Mouse (Mus musculus): ENCODE measurements at regions not wholly inside any gene's neighbourhood (a gene's known extent, or its start where the extent isn't known, plus 50 kb on each side); places are given as distances from the start of the nearest gene placed in this dataset.

GRCm38 (mm10) chr2:159056960-159057359 lies 262.4 kb downstream of the Dhx35 start:
- H3K9me3 ChIP-seq (replicated peaks; ENCODE audit: low read length) = no peaks in the 10 kb centered on the region
- dilution Hi-C loops (cut with MboI; ENCODE audit: extremely low pct_ligation_motif_present, extremely low pct_unique_long_range_greater_than_20kb, low sequenced_read_pairs) (no loop called here), in situ Hi-C loops (cut with MboI; ENCODE audit: low pct_ligation_motif_present, low pct_unique_long_range_greater_than_20kb, low sequenced_read_pairs) (loop anchor here (25.0 kb wide), 1 partner anchor 1530 kb away; no protein-coding TSS in a partner anchor)
- no peak overlapping the region for H3K27ac ChIP-seq (ENCODE audit: insufficient read depth, low read depth)
- no peak overlapping the region for H3K4me2 ChIP-seq (ENCODE audit: insufficient read depth, low read depth, poor library complexity, severe bottlenecking)
- H3K9ac ChIP-seq (ENCODE audit: insufficient read depth, low read depth) = no peak overlapping the region
- H3K4me1 ChIP-seq (ENCODE audit: control insufficient read depth in 1 of 2, insufficient read depth in 2 of 2) = peaks cover 3 to 22% of the 10 kb centered on the region in 2 experiments; a peak in 3 of 4 replicates
- H3K27me3 ChIP-seq (replicated peaks) = no peaks in the 10 kb centered on the region
- H3K36me3 ChIP-seq (replicated peaks in 1 of 2; ENCODE audit: control insufficient read depth in 1 of 2, insufficient read depth in 1 of 2, low read length in 1 of 2) = no peaks in the 10 kb centered on the region
- no peak overlapping the region for H3K4me3 ChIP-seq (replicated peaks in 1 of 3; ENCODE audit: low read depth in 2 of 3, low read length in 2 of 3, poor library complexity in 1 of 3)
- no peaks in the 10 kb centered on the region for H3K79me2 ChIP-seq (replicated peaks; ENCODE audit: control insufficient read depth, extremely low read depth, insufficient read depth, poor library complexity, severe bottlenecking)
- TF ChIP-seq USF2 (conservative IDR thresholded peaks at IDR 0.05; ENCODE audit: low read depth, low read length) (no peak), HCFC1 (IDR thresholded peaks at IDR 0.05; ENCODE audit: low read depth, low read length) (no peak)
- no peak for DNase-seq (ENCODE audit: extremely low read depth)

DNA sequence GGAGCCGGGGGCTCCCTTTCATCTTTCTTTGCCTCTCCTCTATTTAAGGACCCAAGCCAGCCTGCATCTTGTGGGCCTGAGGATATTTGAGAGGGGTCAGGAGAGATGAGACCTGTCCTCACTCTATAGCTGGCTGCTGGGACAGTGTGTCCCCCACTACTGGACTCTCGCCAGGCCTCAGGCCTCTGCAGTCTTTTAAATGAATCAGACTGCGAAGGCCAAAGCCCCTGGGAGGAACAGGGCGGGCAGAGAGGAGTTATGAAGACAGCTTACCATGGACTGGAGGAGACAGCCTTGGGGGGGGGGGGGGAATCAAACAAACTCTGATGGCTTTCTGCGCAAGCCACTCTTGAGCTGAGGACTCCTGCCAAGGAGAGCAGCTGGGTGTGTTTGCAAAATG lies 262.9 kb downstream of the Dhx35 start:
- TF ChIP-seq MAFK (IDR thresholded peaks at IDR 0.05; ENCODE audit: insufficient replicate concordance, low read length) (no peak), ZMIZ1 (IDR thresholded peaks at IDR 0.05; ENCODE audit: low read depth, low read length) (no peak), EP300 (IDR thresholded peaks at IDR 0.05; ENCODE audit: low read length) (no peak), ZNF384 (IDR thresholded peaks at IDR 0.05; ENCODE audit: low read depth, low read length) (no peak), JUND (conservative IDR thresholded peaks at IDR 0.05; ENCODE audit: low read depth, low read length) (no peak), USF1 (IDR thresholded peaks at IDR 0.05; ENCODE audit: low read depth, low read length) (no peak), ZKSCAN1 (IDR thresholded peaks at IDR 0.05; ENCODE audit: borderline replicate concordance, low read depth, low read length) (no peak), NRF1 (IDR thresholded peaks at IDR 0.05; ENCODE audit: low read depth, low read length) (no peak), CHD2 (IDR thresholded peaks at IDR 0.05; ENCODE audit: low read length) (no peak), CHD1 (IDR thresholded peaks at IDR 0.05; ENCODE audit: low read depth, low read length) (no peak), RCOR1 (conservative IDR thresholded peaks at IDR 0.05; ENCODE audit: low read depth, low read length) (no peak), USF2 (conservative IDR thresholded peaks at IDR 0.05; ENCODE audit: low read depth, low read length) (no peak), TBP (conservative IDR thresholded peaks at IDR 0.05; ENCODE audit: low read depth, low read length) (no peak), POLR2AphosphoS2 (IDR thresholded peaks at IDR 0.05; ENCODE audit: low read depth, low read length) (no peak)
- Histone ChIP-seq H3K4me1 (ENCODE audit: control insufficient read depth in 1 of 2, insufficient read depth in 2 of 2) (peaks cover 3 to 26% of the 10 kb centered on the region in 2 experiments; a peak in 3 of 4 replicates), H3K9ac (ENCODE audit: insufficient read depth, low read depth) (no peak overlapping the region), H3K27me3 (replicated peaks) (no peaks in the 10 kb centered on the region), H3K79me2 (replicated peaks; ENCODE audit: control insufficient read depth, extremely low read depth, insufficient read depth, poor library complexity, severe bottlenecking) (no peaks in the 10 kb centered on the region), H3K4me3 (replicated peaks in 1 of 3; ENCODE audit: low read depth in 2 of 3, low read length in 2 of 3, poor library complexity in 1 of 3) (no peak overlapping the region), H3K36me3 (replicated peaks in 1 of 2; ENCODE audit: control insufficient read depth in 1 of 2, insufficient read depth in 1 of 2, low read length in 1 of 2) (no peaks in the 10 kb centered on the region), H3K4me2 (ENCODE audit: insufficient read depth, low read depth, poor library complexity, severe bottlenecking) (no peak overlapping the region), H3K9me3 (replicated peaks; ENCODE audit: low read length) (no peaks in the 10 kb centered on the region), H3K27ac (ENCODE audit: insufficient read depth, low read depth) (no peak overlapping the region)
- no peak for DNase-seq (ENCODE audit: extremely low read depth)
- in situ Hi-C loops (cut with MboI; ENCODE audit: low pct_ligation_motif_present, low pct_unique_long_range_greater_than_20kb, low sequenced_read_pairs) (loop anchor here (25.0 kb wide), 1 partner anchor 1530 kb away; no protein-coding TSS in a partner anchor), dilution Hi-C loops (cut with MboI; ENCODE audit: extremely low pct_ligation_motif_present, extremely low pct_unique_long_range_greater_than_20kb, low sequenced_read_pairs) (no loop called here)
